Mouse (Mus musculus) heart, postnatal 36 days (tissue): ENCODE data around the gene Dhcr24. TPM values are rescaled to one million over a fixed set of nuclear protein-coding genes. Genes with fewer than 3 reads are reported as not detected.
A peak's percentile ranks its signal among the peaks of the same experiment; 100 is the strongest.

Experiments
- DNase-seq, 2 experiments: peaks; one replicate each; pipeline ENCODE4 v3.0.0; 2021 to 2022
- intact Hi-C: fragments of 180-260 bp; cut with DNase I; formaldehyde crosslinking; loops from one replicate; pipeline ENCODE4 v1.15.1; 2025
- total RNA-seq, 2 experiments: library from RNA; stranded (reverse); gene quantifications; 2 replicates each; pipeline ENCODE4 v1.2.3; 2021

The Dhcr24 gene
- total RNA-seq, 2 experiments from 2014 or later: 1.4 to 2.3 TPM

DNA sequence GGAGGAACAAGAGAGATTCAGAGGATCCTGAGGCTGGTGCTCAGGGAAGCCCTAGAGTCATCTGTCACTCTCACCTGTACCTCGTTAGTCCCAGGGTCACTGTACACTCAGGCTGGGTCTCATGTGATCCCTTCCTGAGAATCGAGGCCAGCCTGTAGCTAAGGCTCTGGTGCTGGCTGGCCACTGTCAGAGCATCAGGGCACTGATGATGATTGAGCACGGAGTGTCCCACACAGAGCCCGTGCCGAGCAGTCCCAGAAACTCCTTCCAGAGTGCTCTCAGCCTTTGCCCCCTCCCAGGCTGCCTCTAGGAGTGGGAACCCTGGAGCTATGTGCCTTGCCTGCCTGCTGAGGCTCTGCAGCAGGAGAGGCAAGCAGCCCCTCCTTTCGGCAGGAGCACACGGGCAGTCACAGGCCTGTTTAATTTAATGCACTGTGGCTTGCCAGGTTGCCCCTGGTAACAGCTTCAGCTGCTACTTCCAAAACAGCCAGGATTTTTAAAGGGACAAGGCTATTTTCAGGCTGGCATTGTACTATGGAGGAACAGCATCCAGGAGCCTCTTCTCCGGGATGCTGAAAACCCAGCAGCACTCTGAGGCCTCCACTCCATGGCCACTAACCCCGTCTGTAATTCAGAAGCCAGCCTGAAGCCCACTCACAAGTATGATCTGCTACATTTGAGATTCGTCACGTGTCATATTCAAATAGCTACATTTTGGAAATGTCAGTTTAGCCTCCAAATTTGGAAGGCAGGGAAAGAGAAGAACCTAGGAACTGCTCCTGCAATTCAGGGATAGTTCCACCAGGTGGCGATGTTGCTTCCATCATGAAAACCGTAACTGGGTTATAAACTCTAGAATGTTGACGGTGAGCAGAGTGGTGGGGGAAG, 69.7 kb downstream of the Dhcr24 start:
- peak; percentile 54 to 73 for DNase-seq
- intact Hi-C loops: loop anchor here (1.0 to 5.0 kb wide), 3 partner anchors 47 to 532 kb away; partner anchors contain the start of gene Ttc4

DNA sequence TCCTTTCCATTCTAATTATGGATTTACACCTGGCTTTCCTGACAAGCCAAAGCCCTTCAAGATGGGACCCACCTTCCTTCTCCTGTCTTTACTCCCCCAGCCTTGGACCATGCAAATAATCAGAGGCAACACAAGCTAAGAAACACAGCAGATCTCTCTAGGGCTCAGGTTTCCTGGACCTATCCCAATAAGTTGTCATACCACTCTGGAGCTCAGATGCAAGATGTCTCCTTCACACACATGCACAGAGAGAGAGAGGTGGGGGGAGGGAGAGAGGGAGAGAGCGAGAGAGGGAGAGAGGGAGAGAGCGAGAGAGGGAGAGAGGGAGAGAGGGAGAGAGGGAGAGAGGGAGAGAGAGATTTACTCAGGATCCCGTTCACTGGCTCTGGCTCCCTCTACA, 71.5 kb downstream of the Dhcr24 start:
- intact Hi-C loops: loop anchor here (5.0 kb wide), 2 partner anchors 45 to 530 kb away; partner anchors contain the start of gene Ttc4
- no peak for DNase-seq

DNA sequence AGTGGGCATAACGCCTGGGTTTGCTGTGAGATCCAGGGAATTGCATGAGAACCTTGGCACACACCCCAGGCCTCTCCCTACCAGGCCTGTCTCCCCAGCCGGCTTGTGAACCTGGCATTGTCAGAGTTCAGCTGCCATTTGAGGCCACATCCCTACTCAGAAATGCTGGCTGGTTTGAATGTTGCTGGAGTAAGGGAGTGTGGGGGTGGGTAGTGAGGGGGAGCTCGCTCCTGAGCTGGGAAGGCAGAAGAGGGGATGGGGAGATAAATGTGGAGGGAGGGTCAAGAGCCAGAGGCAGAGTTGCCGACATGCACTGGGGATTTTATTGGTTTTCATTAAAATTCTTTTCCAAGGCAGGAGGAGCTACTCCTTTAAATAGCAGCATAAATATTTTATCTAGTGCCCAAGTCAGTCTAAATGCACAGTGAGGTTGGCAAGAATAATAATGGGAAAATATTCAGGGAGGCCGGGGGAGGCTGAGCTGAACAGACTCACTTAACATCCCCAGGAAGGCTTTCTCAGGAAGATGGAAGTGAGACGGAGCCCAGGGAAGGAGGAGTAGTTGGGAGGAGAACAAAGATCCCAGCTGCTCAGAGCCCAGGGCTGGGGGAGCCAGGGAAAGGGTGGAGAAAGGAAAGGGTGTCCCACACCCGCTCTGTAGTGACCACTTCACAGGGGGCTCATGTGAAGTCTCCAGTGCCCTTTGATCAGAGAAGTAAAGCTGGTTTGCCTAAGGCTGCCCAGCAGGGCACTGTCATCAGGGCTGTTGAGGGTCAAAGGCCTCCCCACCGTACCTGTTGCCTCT, 72.6 kb downstream of the Dhcr24 start:
- no peak for DNase-seq
- intact Hi-C loops: loop anchor here (5.0 kb wide), 2 partner anchors 44 to 529 kb away; partner anchors contain the start of gene Ttc4

DNA sequence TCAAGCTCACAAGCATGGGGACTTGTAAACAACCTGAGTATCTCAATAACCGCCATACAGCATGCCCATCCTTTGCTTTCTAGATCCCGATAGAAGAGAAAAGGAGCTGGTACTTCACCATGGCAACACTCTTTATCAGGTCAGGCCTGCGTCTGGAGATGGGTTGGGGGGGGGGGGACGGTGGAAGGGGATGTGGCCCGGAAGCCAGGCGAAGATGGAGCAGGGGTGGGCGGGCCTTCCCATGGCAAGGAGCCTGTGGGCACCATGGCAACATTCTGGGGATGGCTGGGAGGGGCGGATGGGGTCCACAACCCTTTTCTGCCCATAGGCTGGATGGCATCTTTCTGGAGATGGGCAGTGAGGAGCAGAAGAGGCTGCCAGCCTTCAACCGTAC, 73.2 kb downstream of the Dhcr24 start:
- intact Hi-C loops: loop anchor here (5.0 kb wide), 2 partner anchors 43 to 528 kb away; partner anchors contain the start of gene Ttc4
- DNase-seq: no peak

Other genes starting within 250 kb of the Dhcr24 start
- gene Usp24, start 244.8 kb upstream of the Dhcr24 start, total RNA-seq: 10 to 100 TPM; 47.6 to 49.5 TPM
- gene Pcsk9, start 96.7 kb upstream of the Dhcr24 start, total RNA-seq: not detected
- not detected for gene Bsnd, start 68.8 kb upstream of the Dhcr24 start, total RNA-seq
- gene Lexm, start 56.2 kb downstream of the Dhcr24 start, total RNA-seq: not detected
- gene Ttc22, start 61.4 kb downstream of the Dhcr24 start, total RNA-seq: not detected
- gene Pars2, start 90.0 kb downstream of the Dhcr24 start, total RNA-seq: 1 to 10 TPM; 3.2 to 5.6 TPM
- gene Ttc4, start 117.9 kb downstream of the Dhcr24 start, total RNA-seq: 10 to 100 TPM; 17.8 to 18.4 TPM
- under 1 TPM; 0.08 to 0.27 TPM for gene Mroh7, start 169.9 kb downstream of the Dhcr24 start, total RNA-seq
- under 1 TPM; 0.27 to 0.86 TPM for gene Fam151a, start 172.9 kb downstream of the Dhcr24 start, total RNA-seq
- gene Acot11, start 244.0 kb downstream of the Dhcr24 start, total RNA-seq: 10 to 100 TPM; 34.3 to 39.8 TPM